Mouse (Mus musculus) neural tube, embryonic 13.5 days (tissue): Measurements from ENCODE around the gene Gm26741. TPM values are rescaled to one million over a fixed set of nuclear protein-coding genes. Genes with fewer than 3 reads are reported as not detected.
"Not testable (repeated sequence)": the region's sequence is repeated elsewhere in the genome, so short reads cannot be mapped to it uniquely, and the experiment has no call there.

ENCODE experiments used
- ATAC-seq: fragments of 200-750 bp; cut with Nextera tagmentation; 2 replicates; pipeline ENCODE4 v1.8.0; 2017; ENCODE audit warnings: low read depth, mild to moderate bottlenecking, moderate TSS enrichment, moderate library complexity
- H3K27ac ChIP-seq: fragments of 300-500 bp; sonication (generic); replicated peaks from 2 replicates; pipeline ENCODE4 v1.5.1; 2015; ENCODE audit warnings: moderate library complexity, mild to moderate bottlenecking, inconsistent platforms
- H3K27me3 ChIP-seq: fragments of 300-500 bp; sonication (generic); 2 replicates; pipeline ENCODE4 v1.6.1; 2015; ENCODE audit warnings: mild to moderate bottlenecking, inconsistent platforms
- H3K36me3 ChIP-seq: fragments of 300-500 bp; sonication (generic); 2 replicates; pipeline ENCODE4 v1.6.1; 2015; ENCODE audit warnings: mild to moderate bottlenecking, inconsistent platforms
- H3K4me1 ChIP-seq: fragments of 300-500 bp; sonication (generic); replicated peaks from 2 replicates; pipeline ENCODE4 v1.6.1; 2015; ENCODE audit warnings: inconsistent platforms
- H3K4me2 ChIP-seq: fragments of 300-500 bp; sonication (generic); 2 replicates; pipeline ENCODE4 v1.6.1; 2015; ENCODE audit warnings: inconsistent platforms, mild to moderate bottlenecking, moderate library complexity
- H3K4me3 ChIP-seq: fragments of 300-500 bp; sonication (generic); 2 replicates; pipeline ENCODE4 v1.5.1; 2015; ENCODE audit warnings: mild to moderate bottlenecking, inconsistent platforms
- H3K9ac ChIP-seq: fragments of 300-500 bp; sonication (generic); 2 replicates; pipeline ENCODE4 v1.6.1; 2015; ENCODE audit warnings: moderate library complexity, mild to moderate bottlenecking, inconsistent platforms
- H3K9me3 ChIP-seq: fragments of 300-500 bp; sonication (generic); 2 replicates; pipeline ENCODE4 v1.6.1; 2016; ENCODE audit warnings: inconsistent platforms
- WGBS: fragments of 180-500 bp; shearing (Covaris S2); methylation state at CpG from one replicate; pipeline ENCODE4 v1.1.7; 2015; 5-methylcytosine and 5-hydroxymethylcytosine counted together
- polyA plus RNA-seq: library from polyadenylated mRNA; unstranded; fragments of >200 nt; fragmentation: Nextera tagmentation; extraction: Ambion mirVana; gene quantifications from 2 replicates; pipeline ENCODE4 v1.2.1, GENCODE M21; 2015

Gene Gm26741
- not detected in 2 replicates for polyA plus RNA-seq

DNA sequence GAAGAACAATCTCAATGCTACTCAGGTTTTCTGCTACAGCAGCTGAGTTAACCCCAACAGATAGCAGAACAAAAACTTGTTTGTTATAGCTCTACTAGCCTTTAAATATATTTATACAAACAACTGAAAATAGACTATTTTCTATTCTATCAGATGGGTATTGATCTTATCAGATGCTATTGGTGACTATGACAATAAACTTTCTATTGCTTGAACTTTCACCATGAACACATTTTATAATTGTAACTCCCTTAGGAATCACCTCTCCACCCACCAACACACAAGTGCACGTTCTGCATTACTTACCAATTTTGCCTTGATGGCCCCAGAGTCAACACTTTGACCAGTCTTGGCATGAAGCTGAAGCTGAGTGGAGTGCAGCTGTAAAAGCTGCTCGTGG lies at the start of gene Gm26741:
Gm26741 (plus strand) TSS at position 301 of the 400 bp plus-strand sequence.
- Histone ChIP-seq H3K4me1 (no peaks in the 10 kb centered on the region), H3K27ac (no peak within 1 kb of the TSS), H3K9ac (no peak within 1 kb of the TSS), H3K27me3 (no peaks in the 10 kb centered on the region), H3K4me2 (no peak within 1 kb of the TSS), H3K9me3 (no peaks in the 10 kb centered on the region), H3K36me3 (peaks cover 24% of the 10 kb centered on the region), H3K4me3 (no peak within 1 kb of the TSS)
- whole genome bisulfite sequencing, result 94% methylated on average over 2 of the region's 2 CpGs
- no peak for ATAC-seq

DNA sequence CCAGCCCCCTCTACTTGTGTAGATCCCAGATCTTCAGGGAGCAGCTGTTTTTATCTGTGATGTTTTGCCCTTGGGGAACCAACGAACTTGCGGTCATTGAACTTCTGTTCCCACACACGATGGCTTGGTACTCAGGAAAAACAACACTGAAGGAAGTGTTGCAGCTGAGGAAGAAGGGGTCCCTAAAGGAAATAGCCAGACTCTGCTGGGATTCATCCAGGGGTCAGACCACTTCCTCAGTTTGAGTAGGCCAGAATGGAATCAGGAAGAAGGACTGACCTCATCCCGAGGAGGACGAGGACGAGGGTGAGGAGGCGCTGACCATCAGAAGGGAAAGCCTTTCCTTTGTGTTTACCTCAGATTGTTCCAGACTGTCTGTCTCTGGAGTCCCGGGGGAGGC lies 49.4 kb upstream of the Gm26741 start:
- H3K4me3 ChIP-seq, result no peak overlapping the region
- no peaks in the 10 kb centered on the region for H3K27me3 ChIP-seq
- H3K4me2 ChIP-seq, result no peak overlapping the region
- no peak overlapping the region for H3K27ac ChIP-seq
- 75% methylated on average over 8 of the region's 8 CpGs for WGBS
- ATAC-seq, result no peak
- H3K36me3 ChIP-seq, result peaks cover 35% of the 10 kb centered on the region
- no peak overlapping the region for H3K9ac ChIP-seq
- H3K4me1 ChIP-seq, result no peaks in the 10 kb centered on the region
- no peaks in the 10 kb centered on the region for H3K9me3 ChIP-seq

DNA sequence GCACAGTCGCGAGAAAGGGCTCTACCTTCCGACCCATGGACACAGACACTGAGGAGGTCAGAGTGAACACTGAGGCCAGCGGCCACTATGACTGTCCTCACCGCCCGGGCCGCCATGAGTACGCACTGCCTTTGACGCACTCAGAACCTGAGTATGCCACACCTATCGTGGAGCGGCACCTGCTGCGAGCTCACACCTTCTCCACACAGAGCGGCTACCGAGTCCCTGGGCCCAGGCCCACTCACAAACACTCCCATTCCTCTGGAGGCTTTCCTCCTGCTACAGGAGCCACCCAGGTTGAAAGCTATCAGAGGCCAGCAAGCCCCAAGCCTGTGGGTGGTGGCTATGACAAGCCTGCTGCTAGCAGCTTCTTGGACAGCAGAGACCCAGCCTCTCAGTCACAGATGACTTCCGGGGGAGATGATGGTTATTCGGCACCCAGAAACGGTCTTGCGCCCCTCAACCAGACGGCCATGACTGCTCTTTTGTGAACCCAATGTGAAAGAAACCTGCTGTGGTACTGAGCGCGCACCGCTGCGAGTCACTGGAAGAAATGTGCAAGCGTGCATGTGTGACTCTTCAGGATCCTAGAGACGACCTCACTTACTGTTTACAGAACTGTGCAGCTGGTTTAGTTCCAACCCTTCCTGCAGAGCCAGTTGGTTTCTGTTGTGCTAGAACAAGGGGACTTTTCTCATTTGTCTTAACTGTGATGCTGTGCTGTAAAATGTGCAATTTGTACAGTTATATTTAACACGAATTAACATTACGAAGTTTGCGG lies 38.9 kb upstream of the Gm26741 start:
- no peaks in the 10 kb centered on the region for H3K27me3 ChIP-seq
- H3K4me2 ChIP-seq, result no peak overlapping the region
- 93% methylated on average over 28 of the region's 28 CpGs for WGBS
- H3K4me3 ChIP-seq, result no peak overlapping the region
- H3K36me3 ChIP-seq, result peaks cover 49% of the 10 kb centered on the region
- H3K9me3 ChIP-seq, result no peaks in the 10 kb centered on the region
- no peaks in the 10 kb centered on the region for H3K4me1 ChIP-seq
- no peak overlapping the region for H3K9ac ChIP-seq
- ATAC-seq, result no peak
- H3K27ac ChIP-seq, result no peak overlapping the region

DNA sequence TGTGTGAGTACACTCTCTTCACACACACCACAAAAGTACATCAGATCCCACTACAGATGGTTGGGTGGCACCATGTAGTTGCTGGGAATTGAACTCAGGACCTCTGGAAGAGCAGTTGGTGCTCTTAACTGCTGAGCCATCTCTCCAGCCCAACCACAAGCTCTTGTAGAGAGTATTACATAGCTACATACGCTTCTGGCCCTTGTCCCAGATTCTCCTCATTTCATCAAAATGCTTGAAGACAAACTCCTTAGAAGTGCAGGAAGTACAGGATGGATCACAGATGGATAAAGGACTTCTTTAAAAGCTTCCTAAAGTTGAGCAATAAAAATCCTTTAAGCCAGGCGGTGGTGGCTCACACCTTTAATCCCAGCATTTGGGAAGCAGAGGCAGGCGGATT lies 36.6 kb upstream of the Gm26741 start:
- Histone ChIP-seq H3K9me3 (no peaks in the 10 kb centered on the region), H3K36me3 (peaks cover 41% of the 10 kb centered on the region), H3K9ac (no peak overlapping the region), H3K4me3 (no peak overlapping the region), H3K4me1 (no peaks in the 10 kb centered on the region), H3K4me2 (no peak overlapping the region), H3K27ac (no peak overlapping the region), H3K27me3 (no peaks in the 10 kb centered on the region)
- no peak for ATAC-seq
- WGBS, result 95% methylated on average over 3 of the region's 3 CpGs

DNA sequence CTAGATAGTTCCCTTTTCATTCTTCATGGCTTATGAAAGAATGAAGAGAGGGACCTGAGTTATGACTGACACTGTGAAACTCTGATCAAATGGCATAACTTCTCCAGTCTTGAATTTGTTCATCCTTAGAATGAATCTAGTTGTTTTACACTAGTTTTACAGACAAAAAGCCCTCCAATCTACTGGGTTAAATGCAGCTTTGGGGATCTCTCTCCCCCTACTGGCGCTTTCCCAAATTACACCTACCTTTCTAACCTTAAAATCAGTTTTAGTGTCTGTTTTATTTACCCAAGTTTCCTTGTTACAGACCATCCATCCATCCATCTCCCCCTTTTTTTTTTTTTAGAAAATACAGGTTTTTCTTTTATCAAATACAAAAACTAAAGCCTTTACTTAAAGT lies 27.6 kb upstream of the Gm26741 start:
- WGBS, result 3% methylated on average over 1 of the region's 1 CpGs
- no peak overlapping the region for H3K9ac ChIP-seq
- no peak for ATAC-seq

DNA sequence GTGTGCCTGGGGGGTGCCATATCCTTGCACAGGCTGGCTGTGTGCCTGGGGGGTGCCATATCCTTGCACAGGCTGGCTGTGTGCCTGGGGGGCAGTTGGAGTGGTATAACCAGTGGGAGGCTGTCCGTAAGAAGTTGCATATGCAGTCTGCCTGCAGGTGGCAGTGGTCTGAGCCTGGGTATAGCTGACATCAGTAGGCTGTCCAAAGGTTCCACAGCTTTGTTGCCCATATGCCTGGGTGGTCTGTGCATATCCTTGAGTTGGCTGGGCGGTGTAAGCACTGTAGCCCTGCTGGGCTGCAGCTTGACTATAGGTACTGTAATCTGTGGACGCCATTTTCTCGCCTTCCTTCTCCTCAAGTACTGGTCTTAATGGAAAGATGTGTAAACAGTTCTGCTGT lies 15.2 kb upstream of the Gm26741 start:
- H3K9ac ChIP-seq, H3K4me3 ChIP-seq, H3K27me3 ChIP-seq, H3K4me2 ChIP-seq, H3K27ac ChIP-seq, H3K4me1 ChIP-seq, H3K9me3 ChIP-seq, ATAC-seq: not testable (repeated sequence)
- WGBS, result 91% methylated on average over 4 of the region's 4 CpGs
- peaks cover 77% of the 10 kb centered on the region for H3K36me3 ChIP-seq

More for the DNA sequence above, 27.6 kb upstream of the Gm26741 start:
- Histone ChIP-seq H3K9me3 (no peaks in the 10 kb centered on the region), H3K27me3 (no peaks in the 10 kb centered on the region), H3K36me3 (peaks cover 13% of the 10 kb centered on the region), H3K4me1 (no peaks in the 10 kb centered on the region), H3K27ac (no peak overlapping the region), H3K4me3 (no peak overlapping the region), H3K4me2 (no peak overlapping the region)

DNA sequence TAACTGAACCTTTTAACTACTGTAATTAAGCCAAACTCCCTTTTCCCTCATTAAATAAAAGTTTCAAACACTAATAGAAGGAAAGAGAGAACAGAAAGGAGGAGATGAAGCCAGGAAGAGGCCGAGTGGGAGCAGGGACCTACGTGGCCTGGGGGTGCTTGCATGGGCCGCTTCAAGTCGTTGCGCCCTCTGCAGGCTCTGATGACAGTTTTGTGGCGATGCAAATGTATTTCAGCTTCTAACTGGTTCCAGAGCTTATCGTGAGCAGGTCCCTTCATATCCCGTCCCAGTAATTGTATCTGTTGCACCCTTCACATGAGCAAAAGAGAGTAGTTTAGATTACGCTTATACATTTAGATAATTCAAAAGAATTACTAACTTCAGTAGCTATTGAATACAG lies 5.4 kb upstream of the Gm26741 start:
- ATAC-seq, result no peak
- Histone ChIP-seq H3K36me3 (peaks cover 64% of the 10 kb centered on the region), H3K27ac (no peak overlapping the region), H3K4me1 (no peaks in the 10 kb centered on the region), H3K9me3 (no peaks in the 10 kb centered on the region), H3K4me2 (no peak overlapping the region), H3K27me3 (no peaks in the 10 kb centered on the region), H3K9ac (no peak overlapping the region), H3K4me3 (no peak overlapping the region)
- WGBS, result 73% methylated on average over 9 of the region's 9 CpGs

DNA sequence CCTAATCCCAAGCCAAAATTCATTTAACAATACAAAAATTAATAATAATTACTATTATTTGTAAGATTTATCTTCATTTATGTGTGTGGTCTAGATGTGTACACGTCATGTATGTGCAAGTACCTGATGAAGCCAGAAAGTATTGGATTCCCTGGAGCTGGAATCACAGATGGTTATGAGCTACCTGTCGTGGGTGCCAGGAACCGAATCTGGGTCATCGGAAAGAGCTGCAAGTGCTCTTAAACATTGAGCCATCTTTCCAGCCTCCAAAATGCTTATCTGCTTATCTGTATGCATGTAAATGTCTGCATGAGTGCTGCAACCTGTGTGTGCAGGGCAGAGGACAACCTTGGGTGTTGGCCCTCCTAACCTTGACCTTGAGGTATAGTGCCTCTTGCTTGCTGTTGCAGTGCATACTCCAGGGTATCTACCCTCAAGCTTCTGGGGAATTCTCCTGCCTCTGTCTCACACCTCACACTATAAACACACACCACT lies 1.7 kb downstream of the Gm26741 start:
- Histone ChIP-seq H3K4me1 (no peaks in the 10 kb centered on the region), H3K9me3 (no peaks in the 10 kb centered on the region), H3K27ac (no peak overlapping the region), H3K27me3 (no peaks in the 10 kb centered on the region), H3K4me3 (no peak overlapping the region), H3K36me3 (peaks cover 14% of the 10 kb centered on the region; the same call in 1 of the 2 replicates), H3K9ac (no peak overlapping the region), H3K4me2 (no peak overlapping the region)
- ATAC-seq, result no peak
- WGBS, result 97% methylated on average over 4 of the region's 4 CpGs

DNA sequence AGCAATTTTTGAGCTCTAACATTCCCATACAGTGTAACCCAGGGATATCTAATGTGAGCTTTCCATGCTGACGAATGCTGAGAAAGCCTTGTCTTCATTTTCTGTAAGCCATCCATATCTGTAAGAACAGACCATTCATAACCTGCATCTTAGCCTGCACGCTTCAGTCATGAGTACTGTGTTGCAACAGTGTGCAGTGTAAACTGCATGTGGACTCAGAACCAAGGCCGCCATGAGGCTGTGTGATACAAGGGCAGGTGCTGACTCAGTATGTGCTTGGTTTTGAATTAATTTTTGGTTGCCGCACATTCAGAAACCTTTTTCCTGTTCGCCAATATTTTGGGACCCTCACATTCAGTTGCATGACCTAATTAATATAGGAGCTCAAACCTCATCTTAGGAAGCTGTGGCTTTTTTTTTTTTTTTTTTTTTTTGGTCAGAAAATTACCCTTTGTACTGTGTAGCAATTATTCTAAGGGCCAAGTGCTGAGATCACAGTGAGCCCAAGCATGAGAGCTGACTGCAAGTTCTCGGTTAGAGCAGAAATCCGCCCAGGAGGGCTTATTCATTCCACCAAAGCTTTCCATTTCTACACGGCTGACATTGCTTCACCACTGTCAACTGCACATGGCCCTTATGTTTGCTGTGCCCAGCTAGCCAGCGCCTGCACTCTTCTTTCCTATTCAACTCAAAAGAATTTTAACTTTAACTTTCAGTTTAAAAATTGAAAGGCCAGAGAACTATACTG lies 2.5 kb downstream of the Gm26741 start:
- no peak for ATAC-seq
- Histone ChIP-seq H3K27ac (no peak overlapping the region), H3K4me1 (no peaks in the 10 kb centered on the region), H3K9me3 (no peaks in the 10 kb centered on the region), H3K27me3 (no peaks in the 10 kb centered on the region), H3K36me3 (peaks cover 8% of the 10 kb centered on the region; the same call in 1 of the 2 replicates), H3K9ac (no peak overlapping the region), H3K4me2 (no peak overlapping the region), H3K4me3 (no peak overlapping the region)
- 93% methylated on average over 9 of the region's 9 CpGs for WGBS

DNA sequence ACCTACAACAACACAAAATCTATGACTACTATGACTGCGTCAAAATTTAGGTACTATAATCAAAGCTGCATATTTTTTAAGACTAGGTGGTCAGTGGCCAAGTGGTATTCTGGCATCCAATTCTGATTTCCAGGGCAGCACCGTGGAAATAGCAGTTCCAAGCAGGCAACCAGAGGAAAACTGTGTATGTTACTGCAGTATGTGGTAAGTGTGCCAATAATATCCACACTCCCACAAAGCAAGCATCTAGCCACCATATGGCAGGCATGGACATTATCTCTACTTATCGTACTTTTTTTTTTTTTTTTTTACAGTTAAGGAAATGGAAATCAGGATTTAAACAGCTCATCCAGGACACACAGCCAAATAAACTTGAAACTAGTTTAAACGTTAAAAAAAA lies 9.8 kb downstream of the Gm26741 start:
- Histone ChIP-seq H3K27me3 (no peaks in the 10 kb centered on the region), H3K4me2 (no peak overlapping the region), H3K27ac (no peak overlapping the region), H3K9me3 (no peaks in the 10 kb centered on the region), H3K4me1 (no peaks in the 10 kb centered on the region), H3K9ac (no peak overlapping the region), H3K4me3 (no peak overlapping the region), H3K36me3 (no peaks in the 10 kb centered on the region)
- 91% methylated on average over 4 of the region's 4 CpGs for WGBS
- ATAC-seq, result no peak

DNA sequence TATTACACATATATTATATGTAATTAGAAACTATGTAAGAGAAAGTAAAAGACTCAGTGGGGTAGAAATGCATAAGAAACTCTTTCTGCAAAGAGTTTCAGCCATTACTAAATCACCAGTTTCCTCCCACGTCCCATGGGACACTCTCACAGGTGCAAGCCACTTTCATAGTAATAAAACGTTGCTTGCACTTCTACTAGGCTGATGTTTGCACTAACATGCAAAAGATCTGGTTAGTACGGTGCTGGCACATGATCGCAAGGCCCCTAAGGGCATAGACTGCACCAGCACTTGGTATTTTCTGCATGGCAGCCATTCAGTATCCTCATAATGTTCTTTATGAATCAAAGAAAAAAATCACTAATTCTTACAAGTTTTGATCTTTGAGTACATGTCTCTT lies 15.3 kb downstream of the Gm26741 start:
- Histone ChIP-seq H3K9ac (no peak overlapping the region), H3K4me3 (no peak overlapping the region), H3K27ac (no peak overlapping the region), H3K4me1 (peaks cover 23% of the 10 kb centered on the region), H3K9me3 (no peaks in the 10 kb centered on the region), H3K27me3 (no peaks in the 10 kb centered on the region), H3K4me2 (no peak overlapping the region), H3K36me3 (no peaks in the 10 kb centered on the region)
- no peak for ATAC-seq
- 72% methylated on average over 4 of the region's 4 CpGs for WGBS

DNA sequence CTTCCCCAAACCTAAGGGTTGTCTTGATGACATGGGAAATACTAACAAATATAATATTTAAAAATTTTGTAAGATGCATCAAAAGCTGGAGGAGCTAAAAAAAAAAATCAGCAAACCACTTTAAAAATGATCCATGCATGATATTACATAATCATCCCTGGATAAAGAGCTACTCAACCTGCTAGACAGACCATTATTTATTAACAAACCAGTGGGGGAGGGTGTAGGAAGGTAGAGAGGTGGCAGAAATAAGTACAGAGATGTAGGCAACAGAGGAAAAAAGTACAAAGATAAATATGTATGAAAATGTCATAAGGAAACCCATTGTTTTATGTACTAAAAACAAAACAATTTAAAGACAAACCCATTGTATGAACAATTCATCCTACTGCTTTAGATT lies 16.1 kb downstream of the Gm26741 start:
- Histone ChIP-seq H3K9me3 (no peaks in the 10 kb centered on the region), H3K4me3 (no peak overlapping the region), H3K4me1 (peaks cover 31% of the 10 kb centered on the region), H3K9ac (no peak overlapping the region), H3K27me3 (no peaks in the 10 kb centered on the region), H3K4me2 (no peak overlapping the region), H3K36me3 (no peaks in the 10 kb centered on the region), H3K27ac (no peak overlapping the region)
- no peak for ATAC-seq
